Mouse (Mus musculus) forelimb bud, embryonic 11.5 days (tissue): ENCODE data around the gene 1110051M20Rik.

Experiments used
- DNase-seq: peaks from one replicate; pipeline ENCODE4 v3.0.0-alpha.2; 2012; ENCODE audit warnings: low read depth, low spot score

1110051M20Rik gene

DNA sequence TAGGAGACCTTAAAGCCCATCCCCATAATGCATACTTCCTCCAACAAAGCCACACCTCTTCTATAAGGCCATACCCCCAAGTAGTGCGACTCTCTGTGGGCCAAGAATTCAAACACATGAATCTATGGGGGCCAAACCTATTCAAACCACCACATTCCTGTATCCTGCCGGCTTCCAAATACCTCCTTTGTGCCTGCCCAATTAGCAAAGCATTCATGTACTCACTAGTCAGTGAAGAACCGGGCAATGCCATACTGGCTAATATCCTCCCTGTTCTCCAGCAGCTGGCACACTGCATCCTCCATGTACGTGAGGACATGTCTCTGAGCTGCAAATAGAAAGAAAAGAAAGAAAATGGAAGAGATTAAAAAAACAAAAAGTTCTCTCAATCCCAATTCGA is 22.9 kb downstream of the 1110051M20Rik start:
- no peak for DNase-seq

DNA sequence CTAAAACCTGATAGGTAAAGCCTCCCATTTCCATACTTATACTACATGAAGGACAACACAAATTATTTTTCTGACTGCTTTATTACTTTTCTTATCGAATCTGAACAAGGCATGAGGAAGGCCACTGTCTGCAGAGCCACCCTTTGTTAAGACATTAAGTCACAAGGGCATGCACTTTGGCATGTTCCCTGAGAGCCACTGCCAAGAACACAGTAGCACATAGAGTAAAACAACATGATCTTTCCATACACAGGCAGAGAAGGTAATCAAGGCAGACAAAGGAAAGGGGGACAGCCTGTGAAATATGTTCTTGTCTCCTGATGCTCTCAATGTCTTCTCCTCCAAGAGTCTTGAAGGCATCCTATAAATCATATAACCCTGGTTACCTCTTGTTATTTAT is 30.7 kb downstream of the 1110051M20Rik start:
- DNase-seq, result no peak

DNA sequence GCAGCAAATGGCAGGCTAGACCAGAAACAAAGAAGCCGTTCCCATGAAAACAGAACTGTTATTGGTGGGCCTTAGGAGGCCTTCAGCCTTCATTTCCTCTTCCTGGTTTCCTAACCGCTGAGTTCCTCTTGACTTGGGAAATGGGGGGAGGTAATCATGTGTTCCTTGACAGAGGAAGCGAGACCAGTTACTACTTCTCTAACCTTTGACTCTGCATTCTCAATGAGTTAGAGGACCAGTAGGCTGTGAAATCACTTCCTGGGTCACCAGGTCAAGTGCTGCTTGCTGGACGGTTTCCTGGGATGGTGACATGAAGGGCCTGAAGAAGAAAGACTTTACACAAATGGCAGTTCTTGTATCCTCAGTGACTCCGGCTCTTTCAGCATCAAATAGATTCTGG is 32.1 kb downstream of the 1110051M20Rik start:
- no peak for DNase-seq

DNA sequence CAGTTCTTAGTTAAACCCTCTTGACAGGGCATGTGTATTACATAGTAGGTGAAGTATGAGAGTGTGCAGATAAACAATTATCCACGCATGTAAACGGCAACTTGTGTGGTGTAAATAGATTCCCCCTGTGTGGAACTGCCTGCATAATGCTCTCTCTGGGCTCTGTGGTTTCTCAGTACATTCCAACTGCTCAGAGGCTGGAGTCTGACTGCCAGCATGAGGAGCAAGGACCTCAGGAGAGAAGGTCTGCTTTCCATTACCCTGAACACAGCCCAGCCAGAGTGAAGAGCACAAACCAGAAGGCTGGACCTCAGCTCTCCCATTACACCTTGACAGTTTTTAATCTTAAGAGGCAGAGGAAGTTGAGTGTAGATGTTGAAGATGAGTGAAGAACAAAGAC is 33.0 kb downstream of the 1110051M20Rik start:
- peak; percentile 27 for DNase-seq

DNA sequence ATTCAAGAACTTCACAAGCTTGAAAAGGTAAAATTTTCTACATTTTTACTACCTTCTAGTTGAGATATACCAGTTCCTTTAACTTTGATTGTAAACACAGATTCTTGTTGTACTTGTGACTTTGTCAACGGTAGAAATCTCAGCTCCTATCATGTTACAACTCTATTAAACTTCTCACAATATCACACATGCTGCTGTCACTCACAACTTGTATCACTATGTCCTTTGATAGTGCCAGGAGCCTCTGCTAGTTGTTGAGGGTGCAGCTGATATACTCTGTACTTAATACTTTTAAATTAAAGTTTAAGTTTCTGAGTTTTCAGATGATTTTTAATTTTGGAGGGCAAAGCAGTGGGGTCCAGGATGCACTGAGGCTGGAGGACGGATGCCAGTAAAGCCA is 36.5 kb downstream of the 1110051M20Rik start:
- DNase-seq, result no peak

DNA sequence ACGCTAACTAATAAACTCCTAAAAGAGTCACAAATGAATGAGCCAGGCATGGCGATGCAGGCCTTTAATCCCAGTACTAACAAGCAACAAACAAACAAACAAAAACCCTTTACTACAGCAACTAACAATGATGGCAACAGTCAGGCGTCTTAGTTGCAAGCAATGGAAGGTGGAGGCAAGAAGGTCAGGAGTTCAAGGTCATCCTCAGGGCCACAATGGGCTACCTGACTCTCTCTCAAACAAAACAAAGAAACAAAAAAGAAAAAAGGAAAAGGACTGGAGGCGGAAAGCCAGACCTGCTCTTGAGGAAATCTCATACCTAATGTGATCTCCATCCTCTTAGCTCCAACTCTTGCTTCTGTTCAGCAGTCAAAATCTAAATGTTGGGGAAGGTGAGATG is 39.4 kb downstream of the 1110051M20Rik start:
- no peak for DNase-seq

DNA sequence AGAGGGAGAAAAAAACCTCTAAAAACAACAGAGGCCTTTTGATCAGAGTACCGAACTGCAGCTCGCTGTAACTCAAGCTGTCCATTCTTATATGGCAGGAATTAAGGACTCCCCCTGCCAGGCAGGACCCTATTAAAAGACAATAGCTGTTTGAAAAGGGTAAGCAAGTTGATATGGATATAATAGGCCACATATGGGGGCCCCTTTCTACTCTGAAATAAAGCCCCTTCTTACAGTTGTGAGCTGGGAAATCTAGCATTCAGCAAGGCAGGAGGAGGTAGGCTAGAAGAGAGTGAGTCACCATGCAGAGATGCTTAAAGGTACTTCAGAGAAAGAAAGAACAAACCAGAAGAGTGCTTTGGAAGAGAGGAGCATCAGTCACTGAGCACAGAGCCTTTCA is 44.8 kb downstream of the 1110051M20Rik start:
- DNase-seq, result peak; percentile 11

DNA sequence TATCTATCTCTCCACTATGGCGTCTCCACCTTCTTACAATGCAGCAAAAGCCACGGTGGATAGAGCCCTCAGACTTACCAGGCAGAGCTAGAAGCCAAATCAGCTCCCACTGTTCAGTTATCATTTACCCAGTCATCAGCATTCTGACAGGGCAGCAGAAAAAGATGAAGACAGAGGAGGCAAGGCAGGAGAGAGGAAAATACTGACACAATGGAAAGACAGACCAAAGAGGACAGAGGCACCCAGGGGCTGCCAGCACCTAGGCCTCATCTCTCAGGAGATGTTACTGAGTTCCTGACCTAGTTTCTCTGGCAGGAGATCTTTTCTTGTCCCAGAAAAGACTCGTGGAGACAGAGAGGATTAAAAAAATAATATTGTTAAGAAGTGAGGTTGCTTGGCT is 45.3 kb downstream of the 1110051M20Rik start:
- DNase-seq, result no peak

DNA sequence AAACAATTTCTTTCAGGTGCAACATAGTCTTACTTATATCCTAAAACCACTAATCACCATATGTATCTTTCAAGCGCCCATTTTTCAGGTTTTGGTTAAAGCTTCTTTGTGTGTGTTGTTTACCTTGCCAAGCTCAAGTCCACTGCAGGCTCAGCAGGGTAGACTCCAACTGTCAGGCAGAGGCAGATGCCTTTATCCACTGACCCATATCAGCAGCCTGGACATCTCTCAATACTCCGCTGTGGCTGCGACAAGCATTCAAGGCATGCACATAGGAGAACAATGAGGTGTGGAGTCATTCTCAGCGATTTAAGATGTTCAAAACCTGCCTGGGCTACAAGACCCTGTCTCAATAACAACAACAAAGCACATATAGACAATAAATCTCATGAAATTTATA is 50.4 kb downstream of the 1110051M20Rik start:
- DNase-seq, result no peak

DNA sequence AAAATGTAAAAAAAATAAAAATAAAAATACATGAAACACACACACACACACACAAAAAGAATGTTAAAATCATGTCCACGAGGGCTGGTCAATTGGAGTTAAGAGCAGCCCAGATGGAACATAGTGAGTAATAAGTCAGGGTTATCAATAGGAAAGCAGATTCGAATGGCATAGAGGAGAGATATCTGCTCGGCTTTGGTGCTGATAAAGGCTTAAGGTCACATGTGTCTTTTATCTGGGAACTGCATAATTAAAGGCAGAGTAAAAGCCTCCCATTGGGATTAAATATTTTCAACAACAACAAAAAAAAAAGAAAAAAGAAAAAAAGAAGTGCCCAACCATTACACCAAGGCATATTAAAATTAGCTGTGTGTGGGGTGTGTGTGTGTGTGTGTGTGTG is 55.8 kb downstream of the 1110051M20Rik start:
- DNase-seq, result no peak

DNA sequence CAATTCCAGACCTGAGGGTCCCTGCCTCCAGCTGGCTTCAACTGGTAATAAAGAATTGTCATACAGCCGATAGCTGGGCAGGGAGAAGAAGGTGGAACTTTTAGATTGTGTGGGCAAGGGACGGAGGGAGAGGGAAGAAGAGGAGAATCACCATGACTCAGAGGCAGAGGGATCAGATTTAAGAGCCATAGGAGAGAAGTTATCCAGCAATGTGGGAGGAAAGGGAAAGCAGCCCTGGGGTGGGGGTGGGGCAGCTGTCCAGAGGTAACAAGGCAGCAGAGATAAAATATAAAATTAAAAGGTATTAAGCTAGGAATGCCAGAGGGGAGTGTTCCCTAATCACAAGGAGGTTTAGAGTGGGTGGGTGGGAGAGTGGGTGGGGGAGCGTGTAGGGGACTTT is 56.2 kb downstream of the 1110051M20Rik start:
- no peak for DNase-seq

DNA sequence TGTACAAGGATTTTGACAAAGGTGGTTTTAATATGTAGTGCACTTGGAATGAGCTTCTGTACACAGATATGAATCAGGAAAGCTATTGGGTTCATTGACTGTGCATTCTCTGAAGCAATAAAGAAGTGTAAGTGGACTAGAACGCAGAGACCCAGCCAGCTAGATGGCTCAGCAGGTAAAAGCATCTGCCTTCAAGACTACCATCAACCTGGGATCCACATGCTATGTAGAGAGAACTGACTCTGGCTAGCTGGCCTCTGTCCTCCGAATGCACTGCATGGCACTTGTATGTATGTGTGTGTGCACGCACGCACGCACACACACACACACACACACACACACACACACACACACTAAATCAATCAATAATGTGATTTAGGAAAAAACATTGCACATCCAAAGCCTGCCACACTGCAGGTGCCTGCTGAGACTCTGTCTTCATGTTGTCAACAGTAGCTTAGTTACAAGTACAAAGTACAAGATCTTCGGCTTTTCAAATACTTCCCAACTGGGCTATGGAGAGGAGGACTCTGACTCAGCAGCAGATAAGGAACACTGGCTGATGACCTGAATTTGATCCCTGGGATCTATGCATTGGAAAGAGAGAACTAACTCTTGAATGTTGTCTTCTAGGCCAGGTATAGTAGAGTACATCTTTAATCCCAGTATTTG is 57.1 kb downstream of the 1110051M20Rik start:
- DNase-seq, result no peak

DNA sequence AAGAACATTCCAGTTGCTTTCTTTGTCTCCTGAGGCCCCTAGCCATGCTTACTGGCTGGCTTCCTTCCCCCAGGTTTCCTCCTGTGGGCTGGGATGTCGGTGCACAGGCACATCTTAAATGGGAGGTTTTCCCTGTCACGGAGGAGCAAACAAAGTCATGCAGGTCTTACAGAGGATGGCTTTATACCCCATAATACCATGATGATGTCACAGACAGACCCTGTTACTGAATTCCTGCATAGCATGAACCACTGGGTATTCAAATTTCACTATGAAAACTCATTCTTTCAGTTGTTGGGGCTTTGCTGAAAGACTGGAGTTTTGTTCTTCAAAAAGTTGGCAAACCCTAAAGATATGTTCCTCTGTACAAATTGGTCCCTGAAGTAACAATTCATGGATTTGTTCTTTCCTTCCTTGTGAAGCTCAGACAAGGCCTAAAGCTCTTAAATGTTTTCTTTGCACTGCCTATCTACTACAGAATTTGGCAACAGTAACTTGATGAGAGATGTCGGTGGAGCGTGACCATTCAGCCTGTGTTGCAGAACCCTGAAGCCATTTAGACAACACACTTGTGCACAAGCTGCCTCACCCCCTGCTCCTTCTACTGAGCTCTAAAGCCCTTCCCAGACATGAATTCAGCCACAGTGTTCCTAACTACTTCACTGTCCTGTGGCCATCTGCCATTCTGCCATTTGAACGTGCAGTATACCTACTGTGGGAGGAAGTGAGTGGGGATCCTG is 57.8 kb downstream of the 1110051M20Rik start:
- no peak for DNase-seq

DNA sequence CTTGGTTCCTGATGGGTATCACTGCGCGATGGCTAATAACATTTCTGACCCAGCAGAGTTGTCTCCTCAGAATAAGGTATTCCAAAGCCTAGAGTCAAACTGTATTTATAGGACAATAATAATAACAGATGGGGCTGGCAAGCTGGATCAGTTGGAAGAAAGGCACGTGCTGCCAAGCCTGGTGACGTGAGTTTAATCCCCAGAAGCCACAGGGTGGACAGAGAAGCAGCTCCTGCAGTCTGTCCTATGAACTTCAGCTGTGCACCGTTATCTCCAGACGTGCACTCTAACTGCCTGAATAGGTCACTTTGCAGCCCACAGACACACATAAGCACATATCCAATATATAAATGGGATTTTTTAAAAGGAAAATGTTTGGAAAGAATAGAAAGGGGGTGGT is 61.2 kb downstream of the 1110051M20Rik start:
- DNase-seq, result no peak

DNA sequence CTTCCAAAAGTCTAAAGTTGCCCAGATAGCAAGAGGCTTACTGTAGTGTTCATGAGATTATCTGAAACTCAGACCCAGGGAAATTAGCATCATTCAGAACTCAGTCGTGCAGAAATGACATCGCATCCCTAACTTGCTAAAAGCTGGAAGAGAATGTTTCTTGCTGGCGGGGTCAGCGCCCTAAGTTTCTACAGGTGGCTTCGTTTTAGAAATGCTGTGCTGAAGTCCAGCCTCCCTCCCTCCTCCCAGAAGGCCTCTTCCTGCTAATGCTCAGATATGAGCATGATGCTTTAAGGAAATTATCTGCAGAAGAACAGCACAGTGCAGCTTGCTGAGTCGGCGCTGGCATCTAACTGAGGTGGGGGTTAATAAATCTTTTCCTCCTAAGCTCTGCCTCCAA is 67.5 kb downstream of the 1110051M20Rik start:
- no peak for DNase-seq

DNA sequence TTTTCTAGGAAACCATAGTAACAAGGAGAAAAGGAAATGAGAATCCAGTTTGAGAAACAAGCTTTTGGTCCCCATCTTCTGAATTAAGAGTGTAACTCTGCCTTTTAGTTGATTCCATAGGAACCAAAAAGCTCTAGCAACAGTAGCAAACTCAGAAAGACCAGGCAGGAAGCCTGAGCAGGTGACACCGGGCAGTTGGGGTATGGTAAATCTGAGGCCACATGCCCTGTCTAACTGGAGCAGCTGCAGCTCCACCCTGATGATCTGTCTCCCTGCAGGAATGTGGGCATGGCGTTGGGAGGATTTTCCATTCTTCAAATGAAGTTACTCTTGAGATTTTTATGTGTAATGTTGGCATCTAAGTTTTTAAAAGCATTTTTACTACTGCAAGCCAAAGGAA is 74.2 kb downstream of the 1110051M20Rik start:
- DNase-seq, result no peak

DNA sequence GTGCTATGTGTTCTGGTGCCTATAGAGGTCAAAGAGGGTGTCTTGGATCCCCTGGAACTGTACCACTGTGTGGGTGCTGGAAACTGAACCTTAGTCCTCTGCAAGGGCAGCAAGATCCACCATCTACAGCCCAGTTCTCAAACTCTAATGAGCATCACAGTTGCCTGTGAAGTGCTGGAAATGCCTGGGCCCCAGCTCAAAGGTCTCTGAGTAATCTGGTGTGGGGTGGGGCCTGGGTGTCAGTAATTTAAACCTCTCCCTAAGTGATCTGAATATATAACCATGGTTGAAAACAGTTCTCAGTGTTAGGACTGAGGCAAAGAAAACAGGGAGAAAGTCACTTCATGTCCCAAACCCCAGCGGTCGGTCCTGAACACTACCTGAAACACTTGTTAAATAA is 81.2 kb downstream of the 1110051M20Rik start:
- no peak for DNase-seq

DNA sequence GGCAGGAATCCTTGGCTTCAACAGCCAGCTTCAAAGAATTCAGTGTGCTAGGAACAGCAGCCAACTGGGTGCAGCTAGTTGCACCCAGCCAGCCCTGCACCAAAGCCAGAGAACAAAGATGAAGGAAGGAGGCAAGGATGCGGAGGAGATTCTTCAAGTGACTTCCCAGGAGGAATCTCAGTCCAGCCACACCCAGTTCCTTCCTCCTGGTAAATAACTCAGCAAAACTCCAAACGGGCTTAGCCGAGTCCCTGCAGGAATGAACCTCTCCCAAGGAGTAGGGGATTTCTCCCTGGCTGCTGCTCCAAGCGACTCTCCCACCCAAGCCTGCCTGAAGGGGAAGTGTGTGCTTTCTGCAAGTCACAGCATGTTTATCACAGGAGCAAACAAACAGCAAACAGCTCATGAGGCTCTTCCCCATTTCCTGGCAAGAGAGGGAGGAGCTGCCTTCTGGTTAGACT is 83.4 kb downstream of the 1110051M20Rik start:
- DNase-seq, result no peak

DNA sequence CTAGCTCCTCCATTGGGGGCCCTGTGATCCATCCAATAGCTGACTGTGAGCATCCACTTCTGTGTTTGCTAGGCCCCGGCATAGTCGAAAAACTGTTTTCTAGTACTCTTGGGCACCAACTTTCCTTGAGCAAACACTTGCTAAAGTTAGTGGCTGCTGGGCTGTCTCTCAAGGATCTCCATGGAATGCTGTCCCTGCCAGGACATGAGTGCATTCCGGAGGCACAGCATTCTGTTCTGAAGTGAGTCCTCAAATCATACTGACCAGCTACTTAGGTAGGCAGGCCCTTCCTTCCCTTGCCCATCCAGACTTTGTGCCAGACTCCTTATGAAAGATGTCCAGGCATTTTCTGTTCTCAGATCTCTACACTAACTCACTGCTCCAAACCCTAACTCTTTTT is 88.7 kb downstream of the 1110051M20Rik start:
- DNase-seq, result no peak

DNA sequence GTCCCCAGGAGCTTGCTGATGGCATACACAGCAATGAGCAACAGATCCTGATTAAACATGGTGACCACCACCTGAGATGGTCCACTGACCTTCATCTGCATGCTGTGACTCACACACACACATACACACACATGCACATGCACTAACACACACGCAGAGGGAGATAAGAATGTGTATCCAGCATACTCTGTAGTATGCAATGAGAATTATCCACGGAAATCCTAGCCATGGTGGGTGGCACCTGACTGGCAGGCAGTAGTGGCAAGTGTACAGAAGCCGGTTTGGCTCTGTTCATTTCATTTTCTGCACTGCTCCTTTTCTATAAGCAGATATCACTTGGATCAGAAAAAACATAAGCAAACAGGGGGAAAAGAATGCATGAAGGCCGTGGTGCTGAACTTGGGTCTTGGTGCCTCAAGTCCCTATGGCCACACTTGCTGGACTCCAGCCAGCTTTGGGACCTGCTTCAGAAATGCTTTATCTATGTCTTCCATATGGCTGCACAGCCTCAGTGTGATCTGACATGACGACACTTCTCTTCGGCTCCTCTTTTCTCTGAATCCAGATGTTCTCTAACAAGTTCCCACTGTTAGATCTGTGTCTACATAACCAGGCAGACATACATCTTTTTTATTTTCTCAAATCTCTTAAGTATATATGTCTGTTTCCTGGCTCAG is 89.6 kb downstream of the 1110051M20Rik start:
- DNase-seq, result no peak

DNA sequence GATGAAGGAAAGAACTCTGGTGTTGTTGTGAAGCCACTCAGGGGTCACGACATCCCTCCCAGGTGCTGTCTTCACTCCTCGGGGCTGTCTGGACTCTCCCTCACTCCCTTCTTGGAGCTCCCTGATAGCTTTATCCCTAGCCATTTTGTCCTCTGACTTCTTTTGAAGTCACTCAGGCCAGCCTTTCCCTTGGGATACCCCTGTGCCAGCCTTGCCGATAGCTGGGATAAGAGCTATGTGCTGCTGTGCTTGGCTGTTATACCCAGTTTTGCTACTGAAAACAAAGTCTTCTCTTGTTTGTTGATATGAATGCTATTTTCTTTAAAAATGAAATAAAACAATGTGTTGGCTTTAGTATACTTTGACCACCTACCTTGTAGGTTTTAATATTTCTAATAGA is 90.7 kb downstream of the 1110051M20Rik start:
- DNase-seq, result no peak

DNA sequence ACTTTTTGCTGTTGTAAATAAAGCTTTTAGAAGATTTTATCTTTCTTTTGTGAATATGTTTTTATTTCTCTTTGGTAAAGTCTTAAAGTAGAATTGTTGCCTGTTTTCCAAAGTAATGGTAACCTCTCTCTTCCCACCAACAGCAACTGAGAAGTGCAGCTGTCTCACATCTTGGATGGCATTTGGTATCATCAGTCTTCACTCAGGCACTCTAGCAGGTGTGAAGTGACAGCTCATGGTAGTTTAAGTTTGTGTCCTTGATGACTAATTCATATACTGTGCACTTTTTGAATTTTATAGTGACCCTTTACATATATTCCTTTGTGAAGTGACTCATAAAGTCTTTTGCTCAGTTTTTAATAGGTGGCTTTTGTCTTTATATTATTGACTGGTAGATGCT is 92.7 kb downstream of the 1110051M20Rik start:
- no peak for DNase-seq

DNA sequence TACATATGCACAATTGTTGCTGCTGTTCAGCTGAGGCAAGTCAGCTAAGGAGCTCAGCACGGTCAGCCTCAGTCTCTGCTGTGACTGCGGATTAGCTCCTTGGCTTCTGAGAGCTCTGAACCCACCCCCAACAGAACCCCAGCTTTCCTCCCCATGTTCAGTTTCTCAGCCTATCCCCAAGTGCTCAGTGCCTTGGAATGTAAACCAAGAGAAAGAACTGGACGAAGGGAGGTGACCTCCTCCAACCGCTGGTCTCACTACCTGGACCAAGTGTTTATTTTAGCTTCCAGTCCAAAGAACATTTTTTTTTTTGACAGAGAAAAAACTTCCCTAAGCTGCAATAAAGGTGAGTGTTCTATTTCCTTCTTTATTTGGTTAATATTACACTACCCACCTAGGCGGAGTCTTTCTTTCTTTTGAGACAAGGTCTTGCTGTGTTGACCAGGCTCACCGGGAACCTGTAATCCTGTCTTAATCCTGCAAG is 94.5 kb downstream of the 1110051M20Rik start:
- DNase-seq, result no peak
